Mouse (Mus musculus) stomach, postnatal 0 days (tissue): ENCODE measurements around the gene Slc4a7. TPM values are rescaled to one million over a fixed set of nuclear protein-coding genes. Genes with fewer than 3 reads are reported as not detected.

Source experiments
- ATAC-seq: fragments of 200-750 bp; cut with Nextera tagmentation; 2 replicates; pipeline ENCODE4 v1.8.0; 2017; ENCODE audit not compliant: low FRiP score, low TSS enrichment
- DNase-seq: peaks from one replicate; pipeline ENCODE4 v3.0.0-alpha.2; 2016; ENCODE audit warnings: low spot score
- H3K27ac ChIP-seq: fragments of 300-500 bp; sonication (generic); replicated peaks from 2 replicates; pipeline ENCODE4 v1.5.1; 2014; ENCODE audit warnings: mild to moderate bottlenecking, control low read depth
- H3K27me3 ChIP-seq: fragments of 300-500 bp; sonication (generic); 2 replicates; pipeline ENCODE4 v1.6.1; 2014; ENCODE audit warnings: low read length; ENCODE audit not compliant: control insufficient read depth, insufficient read depth
- H3K36me3 ChIP-seq: fragments of 300-500 bp; sonication (generic); 2 replicates; pipeline ENCODE4 v1.6.1; 2014; ENCODE audit warnings: low read length, mixed read lengths; ENCODE audit not compliant: control insufficient read depth, insufficient read depth
- H3K4me1 ChIP-seq: fragments of 300-500 bp; sonication (generic); replicated peaks from 2 replicates; pipeline ENCODE4 v1.6.1; 2014; ENCODE audit warnings: antibody characterized with exemption; ENCODE audit not compliant: control insufficient read depth, insufficient read depth
- H3K4me2 ChIP-seq: fragments of 300-500 bp; sonication (generic); replicated peaks from 2 replicates; pipeline ENCODE4 v1.6.1; 2014; ENCODE audit warnings: low read depth, mild to moderate bottlenecking, control low read depth, moderate library complexity
- H3K4me3 ChIP-seq: fragments of 300-500 bp; sonication (generic); 2 replicates; pipeline ENCODE4 v1.5.1; 2014; ENCODE audit warnings: low read depth, low read length, control low read depth
- H3K9ac ChIP-seq: fragments of 300-500 bp; sonication (generic); 2 replicates; pipeline ENCODE4 v1.6.1; 2014; ENCODE audit warnings: mild to moderate bottlenecking, low read length, control low read depth, mixed read lengths
- H3K9me3 ChIP-seq: fragments of 300-500 bp; sonication (generic); 2 replicates; pipeline ENCODE4 v1.6.1; 2016; ENCODE audit warnings: low read length; ENCODE audit not compliant: control insufficient read depth
- CTCF ChIP-seq: IDR thresholded peaks from 2 replicates; pipeline ENCODE4 v1.5.1; 2016; ENCODE audit warnings: antibody characterized with exemption, low read depth, mild to moderate bottlenecking, moderate library complexity
- EP300 ChIP-seq: optimal IDR thresholded peaks from 2 replicates; pipeline ENCODE3; 2016; ENCODE audit warnings: antibody characterized with exemption
- WGBS: fragments of 180-500 bp; shearing (Covaris S2); extraction: QIAGEN DNeasy Blood & Tissue Kit; methylation state at CpG from one replicate; pipeline ENCODE4 v1.1.7; 2014; 5-methylcytosine and 5-hydroxymethylcytosine counted together
- polyA plus RNA-seq: library from polyadenylated mRNA; unstranded; fragments of >200 nt; fragmentation: Nextera tagmentation; extraction: Ambion mirVana; gene quantifications from 2 replicates; pipeline ENCODE4 v1.2.1, GENCODE M21; 2015

The Slc4a7 gene
- polyA plus RNA-seq, 1 experiment from 2014 or later, result 7.7 TPM

DNA sequence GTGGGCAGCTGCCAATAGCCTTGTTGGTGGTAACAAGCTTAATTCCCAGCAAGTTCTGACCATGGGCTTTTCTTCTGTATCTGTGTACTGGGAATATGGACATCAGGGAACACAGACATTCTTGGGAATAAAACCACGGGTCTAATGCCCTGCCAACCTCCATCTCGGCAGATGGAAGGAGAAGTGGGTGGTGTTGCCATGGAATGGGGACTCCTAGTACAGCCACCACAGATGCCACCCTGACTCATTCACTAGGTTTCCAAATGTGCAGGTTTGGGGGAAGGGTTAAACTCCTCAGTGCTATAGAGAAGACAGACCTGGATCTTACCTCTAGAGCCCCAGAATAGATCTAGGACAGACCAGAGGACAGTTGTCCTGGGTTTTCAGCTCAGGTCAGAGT is 132.2 kb downstream of the Slc4a7 start:
- Histone ChIP-seq H3K27ac (no peak overlapping the region), H3K27me3 (no peaks in the 10 kb centered on the region), H3K4me1 (peaks cover 2% of the 10 kb centered on the region; the same call in 1 of the 2 replicates), H3K4me3 (no peak overlapping the region), H3K9ac (no peak overlapping the region), H3K36me3 (no peaks in the 10 kb centered on the region), H3K4me2 (no peak overlapping the region), H3K9me3 (no peaks in the 10 kb centered on the region)
- no peak for ATAC-seq
- no peak for DNase-seq
- whole genome bisulfite sequencing, result 88% methylated on average over 2 of the region's 2 CpGs
- TF ChIP-seq EP300 (no peak), CTCF (no peak)

GRCm38 (mm10) chr14:14837627-14838026 is 135.5 kb downstream of the Slc4a7 start:
- no peak overlapping the region for H3K4me3 ChIP-seq
- DNase-seq (no peak), ATAC-seq (no peak)
- H3K9ac ChIP-seq, result no peak overlapping the region
- H3K9me3 ChIP-seq, result no peaks in the 10 kb centered on the region
- 0 out of 2 replicates have a peak overlapping the region, but pooled peaks have one; percentile 53 for H3K27ac ChIP-seq
- no peaks in the 10 kb centered on the region for H3K27me3 ChIP-seq
- WGBS, result 47% methylated on average over 4 of the region's 4 CpGs
- H3K36me3 ChIP-seq, result no peaks in the 10 kb centered on the region
- peaks cover 2% of the 10 kb centered on the region; the same call in 1 of the 2 replicates for H3K4me1 ChIP-seq
- TF ChIP-seq CTCF (no peak), EP300 (no peak)
- H3K4me2 ChIP-seq, result no peak overlapping the region

DNA sequence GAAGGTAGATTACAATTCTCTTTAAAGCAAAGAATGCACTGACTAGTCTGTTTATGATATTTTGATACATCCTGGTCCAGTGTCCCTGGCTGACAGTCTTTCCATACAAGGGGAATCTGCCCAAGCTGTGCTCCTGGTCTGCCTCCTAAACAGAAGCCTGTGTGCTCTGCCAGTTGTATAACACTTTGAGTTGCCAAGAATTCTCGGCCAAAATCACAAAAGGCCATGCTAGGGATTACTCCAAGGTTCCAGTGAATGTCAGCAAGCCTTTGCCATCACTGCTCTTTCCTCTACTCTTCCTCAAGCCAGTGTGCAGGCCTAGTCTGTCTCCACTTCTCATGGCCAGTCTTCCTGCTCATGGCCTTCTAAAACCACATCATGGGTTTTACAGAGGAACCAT is 136.0 kb downstream of the Slc4a7 start:
- H3K27me3 ChIP-seq, result no peaks in the 10 kb centered on the region

GRCm38 (mm10) chr14:14842734-14843530 is 140.9 kb downstream of the Slc4a7 start:
- H3K9me3 ChIP-seq, result no peaks in the 10 kb centered on the region
- H3K27ac ChIP-seq, result no peak overlapping the region
- DNase-seq (peak; percentile 27), ATAC-seq (peak; percentile 64; the same call in 1 of the 2 replicates)
- no peaks in the 10 kb centered on the region for H3K36me3 ChIP-seq
- no peak overlapping the region for H3K9ac ChIP-seq
- H3K4me3 ChIP-seq, result no peak overlapping the region
- 61% methylated on average over 8 of the region's 8 CpGs for WGBS
- no peaks in the 10 kb centered on the region for H3K4me1 ChIP-seq
- no peak overlapping the region for H3K4me2 ChIP-seq
- H3K27me3 ChIP-seq, result no peaks in the 10 kb centered on the region
- TF ChIP-seq EP300 (no peak), CTCF (no peak)

More for the DNA sequence above, 136.0 kb downstream of the Slc4a7 start:
- Histone ChIP-seq H3K9me3 (no peaks in the 10 kb centered on the region), H3K4me1 (no peaks in the 10 kb centered on the region; the same call in 1 of the 2 replicates), H3K4me3 (no peak overlapping the region), H3K9ac (no peak overlapping the region), H3K36me3 (no peaks in the 10 kb centered on the region), H3K4me2 (no peak overlapping the region), H3K27ac (no peak overlapping the region)
- 22% methylated on average over 1 of the region's 1 CpGs for WGBS
- DNase-seq (no peak), ATAC-seq (no peak)
- TF ChIP-seq EP300 (no peak), CTCF (no peak)

Other genes with a start within 250 kb of the Slc4a7 start
- gene Nek10, start 101.1 kb downstream of the Slc4a7 start, polyA plus RNA-seq, result 0.02 TPM in 2 replicates